Mouse (Mus musculus) MEL (cell line): ENCODE results near the gene Rasa1.

Experiments used
- ELF1 ChIP-seq: IDR thresholded peaks from 2 replicates; pipeline ENCODE4 v1.6.1; 2014; ENCODE audit warnings: low read depth, mild to moderate bottlenecking, inconsistent platforms, low read length, improper control_type of control experiment, moderate library complexity
- POLR2A ChIP-seq, 2 experiments: IDR thresholded peaks; 2 replicates each; pipeline ENCODE4 v1.6.1; 2011 to 2012; ENCODE audit warnings: low read length in 2 of 2, mild to moderate bottlenecking in 2 of 2, control low read depth in 1 of 2, improper control_type of control experiment in 1 of 2, low read depth in 1 of 2, moderate library complexity in 1 of 2; ENCODE audit not compliant: control insufficient read depth in 1 of 2, insufficient read depth in 1 of 2, poor library complexity in 1 of 2

DNA sequence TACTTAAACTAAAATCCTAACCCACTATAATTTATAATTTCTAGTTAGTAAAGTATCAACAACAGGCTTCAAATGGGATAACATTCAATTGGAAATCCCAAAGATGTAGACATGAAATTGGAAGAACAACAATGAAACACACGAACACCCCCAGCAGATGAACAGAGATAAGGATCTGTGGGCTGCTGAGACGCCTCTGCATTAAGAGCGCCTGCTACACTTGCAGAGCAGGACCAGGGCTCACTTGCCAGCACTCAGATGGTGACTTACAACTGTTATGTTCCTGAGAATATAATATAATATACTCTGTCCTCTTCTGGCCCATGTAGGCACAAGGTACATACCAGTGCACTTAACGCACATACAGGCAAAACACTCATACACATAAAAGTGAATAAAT is 70.3 kb downstream of the Rasa1 start:
- TF ChIP-seq POLR2A (IDR thresholded peaks at IDR 0.05; ENCODE audit: control insufficient read depth in 1 of 2, insufficient read depth in 1 of 2, low read depth in 1 of 2, low read length in 2 of 2, poor library complexity in 1 of 2) (no peak), ELF1 (no peak)
